Mouse (Mus musculus) effector memory CD4-positive, alpha-beta T cell, adult 5 months (primary cell): ENCODE data around the gene Chst1. TPM values are rescaled to one million over a fixed set of nuclear protein-coding genes. Genes with fewer than 3 reads are reported as not detected.

Experiments used
- polyA plus RNA-seq: library from polyadenylated mRNA; unstranded; fragments of 100-300 nt; shearing (Covaris generic); gene quantifications from one replicate; pipeline ENCODE4 v1.2.1, GENCODE M21; 2017

The Chst1 gene
- polyA plus RNA-seq, result 0.32 TPM

GRCm38 (mm10) chr2:92599487-92600347 is at the start of gene Chst1:
Gene Chst1 (plus strand): TSS chr2:92599707.

Other genes with a start within 250 kb of the Chst1 start
- gene Pex16, start 225.0 kb upstream of the Chst1 start, polyA plus RNA-seq, result 30.9 TPM
- not detected for gene Large2, start 224.8 kb upstream of the Chst1 start, polyA plus RNA-seq
- gene 1700029I15Rik, start 217.2 kb upstream of the Chst1 start, polyA plus RNA-seq, result 2.2 TPM
- 0.67 TPM for gene Mapk8ip1, start 198.4 kb upstream of the Chst1 start, polyA plus RNA-seq
- gene Cry2, start 165.7 kb upstream of the Chst1 start, polyA plus RNA-seq, result 26.7 TPM
- 13.7 TPM for gene Slc35c1, start 139.2 kb upstream of the Chst1 start, polyA plus RNA-seq